Mouse (Mus musculus): ENCODE results near the gene Nedd4. TPM values are rescaled to one million over a fixed set of nuclear protein-coding genes. Genes with fewer than 3 reads are reported as not detected.

The Nedd4 gene
- polyA plus RNA-seq, 1 experiment: 248 TPM

DNA sequence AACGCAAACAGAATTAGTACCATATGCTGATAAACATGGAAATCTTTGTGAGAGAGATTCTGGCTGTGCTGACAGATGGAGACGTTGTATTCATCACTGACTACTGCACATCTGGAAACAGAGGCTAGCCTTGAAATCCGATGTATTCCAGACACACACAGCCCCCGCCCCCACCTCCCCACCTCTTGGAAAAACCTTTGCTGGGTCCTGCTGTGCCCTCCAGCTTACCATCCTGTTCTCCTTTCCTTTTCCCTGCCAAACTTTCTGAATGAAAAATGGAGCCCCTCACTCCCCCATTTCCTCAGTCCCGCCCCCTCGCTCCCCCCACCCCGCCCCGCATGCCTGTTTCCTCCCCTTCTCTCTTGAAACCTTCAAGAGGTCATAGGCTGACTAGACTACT, 120.0 kb downstream of the Nedd4 start:
- no peak for DNase-seq (ENCODE audit: extremely low spot score in 1 of 2, low spot score in 1 of 2)

DNA sequence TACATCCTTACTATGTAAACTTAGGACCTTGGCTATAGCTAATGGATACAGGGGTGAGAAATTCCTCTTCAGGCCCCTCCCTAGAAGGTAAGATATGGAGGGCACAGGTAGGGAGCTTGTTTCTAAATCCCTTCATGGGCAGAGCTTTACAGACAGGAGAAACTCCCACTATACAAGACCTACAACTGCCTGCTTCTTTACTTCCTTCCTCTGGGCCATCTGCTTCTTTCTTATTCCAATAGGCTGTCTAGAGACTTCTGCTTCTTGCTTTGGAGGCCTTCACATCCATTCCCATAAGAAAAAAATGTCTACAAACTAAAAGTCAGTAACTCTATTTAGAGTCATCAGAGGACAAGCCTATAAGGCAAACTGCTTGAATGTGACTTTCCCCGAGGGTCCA, 125.6 kb downstream of the Nedd4 start:
- DNase-seq (ENCODE audit: extremely low spot score in 1 of 2, low spot score in 1 of 2): no peak

DNA sequence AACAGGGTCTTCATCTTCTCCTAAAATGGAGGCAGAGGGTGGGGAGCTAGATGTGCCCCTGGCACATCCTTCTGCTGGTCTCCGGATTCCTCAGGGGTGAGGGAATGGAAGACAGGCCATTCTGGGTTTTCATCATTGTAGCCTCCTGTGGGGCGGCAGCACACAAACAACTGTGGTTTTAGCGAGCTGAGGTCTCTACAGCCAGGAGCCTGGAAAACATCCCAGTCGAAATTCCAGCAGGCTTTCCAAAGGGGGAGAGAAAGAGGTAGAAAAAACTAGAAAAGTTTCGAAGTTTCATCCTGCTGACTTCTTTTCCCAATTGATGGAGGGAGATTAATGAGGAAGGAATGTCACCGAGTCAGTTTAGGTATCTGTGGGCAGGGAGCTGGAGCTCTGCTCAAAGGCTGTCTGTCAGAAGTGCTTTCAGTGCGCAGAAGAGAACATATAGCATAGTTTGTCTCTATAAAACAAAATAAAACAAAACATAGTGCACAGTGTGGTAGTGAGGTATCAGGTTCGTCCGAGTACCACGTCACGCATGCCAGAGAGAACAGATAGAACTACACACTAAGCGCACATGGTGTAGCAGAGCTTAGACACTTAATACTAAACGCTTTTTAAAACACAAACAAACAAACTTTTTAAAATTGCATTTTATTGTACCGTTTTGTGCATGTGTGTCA, 128.5 kb downstream of the Nedd4 start:
- no peak for DNase-seq (ENCODE audit: extremely low spot score in 1 of 2, low spot score in 1 of 2)

DNA sequence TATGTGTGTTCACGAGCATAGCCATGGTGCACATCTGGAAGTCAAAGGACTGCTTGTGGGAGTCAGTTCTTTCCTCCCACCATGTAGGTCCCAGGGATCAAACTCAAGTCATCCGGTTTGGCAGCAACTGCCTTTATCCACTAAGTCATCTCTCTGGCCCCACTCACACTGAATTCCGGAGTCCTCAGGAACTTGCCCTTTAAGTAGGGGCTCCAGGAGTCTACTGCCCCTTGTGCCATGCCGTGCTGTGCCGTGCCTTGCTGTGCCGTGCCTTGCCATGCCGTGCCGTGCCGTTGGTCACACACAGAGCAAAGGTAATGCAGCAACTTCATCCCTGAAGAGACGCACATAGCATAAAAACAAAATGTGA, 129.1 kb downstream of the Nedd4 start:
- DNase-seq (ENCODE audit: extremely low spot score in 1 of 2, low spot score in 1 of 2): no peak

DNA sequence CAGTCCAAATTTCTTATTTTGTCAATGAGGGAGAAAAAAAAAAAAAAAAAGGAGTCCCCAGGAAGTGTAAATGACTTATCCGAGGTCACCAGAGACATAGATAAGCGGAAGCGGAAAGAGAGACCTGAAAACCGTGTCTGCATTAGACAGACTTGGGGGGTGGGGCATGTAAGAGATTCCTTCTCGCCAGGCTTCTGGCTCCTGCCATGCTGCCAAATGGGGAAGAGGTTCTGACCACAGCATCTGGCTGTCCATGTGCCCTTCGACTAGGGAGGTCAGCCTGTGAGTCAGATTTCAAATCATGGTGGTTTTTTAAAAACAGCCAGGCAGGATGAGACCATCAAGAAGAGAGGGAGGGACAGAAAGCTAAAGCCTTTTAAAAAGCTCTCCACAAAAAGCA, 129.5 kb downstream of the Nedd4 start:
- DNase-seq (ENCODE audit: extremely low spot score in 1 of 2, low spot score in 1 of 2): no peak

DNA sequence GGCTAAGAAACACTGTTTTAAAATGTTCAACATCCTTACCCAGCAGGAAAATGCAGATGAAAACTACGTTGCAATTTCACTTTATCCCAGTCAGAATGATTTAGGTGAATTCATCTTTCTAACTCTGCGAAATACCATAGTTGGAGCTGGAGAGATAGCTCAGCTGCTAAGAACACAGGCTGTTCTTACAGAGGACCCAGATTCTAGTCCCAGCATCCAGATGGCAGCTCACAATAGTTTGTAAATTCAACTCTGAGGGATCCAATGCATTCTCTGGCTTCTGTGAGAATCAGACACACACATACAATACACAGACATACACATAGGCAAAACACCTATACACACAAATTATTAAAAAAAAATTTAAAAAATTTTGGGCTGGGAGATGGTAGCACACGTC, 133.1 kb downstream of the Nedd4 start:
- DNase-seq (ENCODE audit: extremely low spot score in 1 of 2, low spot score in 1 of 2): no peak

DNA sequence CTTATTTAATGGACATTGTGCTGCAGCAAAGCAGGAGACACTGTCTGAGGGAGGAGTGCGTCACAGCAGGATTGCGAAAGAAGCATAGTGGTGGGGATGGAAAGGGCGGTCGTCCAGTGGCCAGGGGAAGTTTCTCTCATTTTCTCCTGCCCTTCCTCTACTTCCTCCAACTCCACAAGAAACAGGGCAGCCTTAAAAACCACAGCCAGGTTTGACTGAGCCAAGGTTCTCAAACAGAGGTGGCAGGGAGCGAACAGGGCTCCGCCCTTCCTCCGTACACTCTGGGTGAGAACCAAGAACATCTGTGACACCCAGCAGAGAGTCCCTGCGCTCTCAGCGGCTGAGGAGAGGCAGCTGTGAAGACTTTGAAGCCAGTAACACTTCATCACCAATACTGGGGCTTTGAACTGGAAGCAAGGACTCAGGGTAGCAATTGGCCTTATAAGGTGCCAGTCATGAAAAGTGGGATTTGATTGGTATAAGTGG, 135.0 kb downstream of the Nedd4 start:
- DNase-seq (ENCODE audit: extremely low spot score in 1 of 2, low spot score in 1 of 2): no peak

Other genes with a start within 250 kb of the Nedd4 start
- gene Mns1, start 224.3 kb upstream of the Nedd4 start, polyA plus RNA-seq (2012; rRNA removed): 2.3 and 2.5 TPM in 2 replicates
- gene Tex9, start 170.1 kb upstream of the Nedd4 start, polyA plus RNA-seq (2012; rRNA removed): 20.3 and 24.5 TPM in 2 replicates
- gene Rfx7, start 130.1 kb upstream of the Nedd4 start, polyA plus RNA-seq (2012; rRNA removed): 19.9 and 21.2 TPM in 2 replicates
- 1.2 and 1.4 TPM in 2 replicates for gene Prtg, start 144.5 kb downstream of the Nedd4 start, polyA plus RNA-seq (2012; rRNA removed)

All from frontal cortex, adult 2 months (tissue).